Mouse (Mus musculus): ENCODE measurements around the gene Gse1.

- TF ChIP-seq CTCF (IDR thresholded peaks at IDR 0.05; ENCODE audit: extremely low read depth, insufficient read length, insufficient replicate concordance, low read depth, low read length), result no peak
- no peak for TF ChIP-seq POLR2A (IDR thresholded peaks at IDR 0.05; ENCODE audit: low read depth, low read length)
Measured at GRCm38 (mm10) chr8:120335262-120336086, 107.2 kb downstream of the Gse1 start.
